Mouse (Mus musculus) cerebellum, adult 2 months (tissue): Measurements from ENCODE around the gene Apoe. TPM values are rescaled to one million over a fixed set of nuclear protein-coding genes. Genes with fewer than 3 reads are reported as not detected.

Experiments
- DNase-seq, 2 experiments: peaks; one replicate each; pipeline ENCODE4 v3.0.0; 2021
- H3K27ac ChIP-seq: fragments of 200-500 bp; 2 replicates; pipeline ENCODE4 v1.5.1; 2012; ENCODE audit warnings: low read length, control low read depth, inconsistent platforms; ENCODE audit not compliant: insufficient read depth
- H3K27me3 ChIP-seq: fragments of 200-500 bp; 2 replicates; pipeline ENCODE4 v1.6.1; 2012; ENCODE audit warnings: inconsistent platforms, mild to moderate bottlenecking, low read length, moderate library complexity; ENCODE audit not compliant: control insufficient read depth, insufficient read depth
- H3K4me1 ChIP-seq: fragments of 200-500 bp; 2 replicates; pipeline ENCODE4 v1.6.1; 2011; ENCODE audit warnings: low read length; ENCODE audit not compliant: control insufficient read depth, insufficient read depth
- H3K4me3 ChIP-seq: fragments of 200-500 bp; replicated peaks from 2 replicates; pipeline ENCODE3; 2011; ENCODE audit warnings: mild to moderate bottlenecking, low read depth, low read length, control low read depth; ENCODE audit not compliant: insufficient read depth
- CTCF ChIP-seq: fragments of 200-500 bp; IDR thresholded peaks from 2 replicates; pipeline ENCODE4 v1.5.1; 2011; ENCODE audit warnings: low read depth, mild to moderate bottlenecking, control low read depth, low read length, moderate library complexity, borderline replicate concordance; ENCODE audit not compliant: insufficient read depth
- POLR2A ChIP-seq: fragments of 200-500 bp; IDR thresholded peaks from 2 replicates; pipeline ENCODE4 v1.6.1; 2011; ENCODE audit warnings: low read length, control low read depth, borderline replicate concordance; ENCODE audit not compliant: insufficient read depth
- WGBS: fragments of 180-500 bp; shearing (Covaris S2); methylation state at CpG from one replicate; pipeline ENCODE4 v1.1.7; 2018; 5-methylcytosine and 5-hydroxymethylcytosine counted together
- polyA plus RNA-seq: library from polyadenylated mRNA; depleted of rRNA; stranded (reverse); fragments of >200 nt; gene quantifications from 2 replicates; pipeline ENCODE4 v1.2.3, GENCODE M21; 2012

Apoe gene
- polyA plus RNA-seq, 1 experiment: 2,936 TPM

DNA sequence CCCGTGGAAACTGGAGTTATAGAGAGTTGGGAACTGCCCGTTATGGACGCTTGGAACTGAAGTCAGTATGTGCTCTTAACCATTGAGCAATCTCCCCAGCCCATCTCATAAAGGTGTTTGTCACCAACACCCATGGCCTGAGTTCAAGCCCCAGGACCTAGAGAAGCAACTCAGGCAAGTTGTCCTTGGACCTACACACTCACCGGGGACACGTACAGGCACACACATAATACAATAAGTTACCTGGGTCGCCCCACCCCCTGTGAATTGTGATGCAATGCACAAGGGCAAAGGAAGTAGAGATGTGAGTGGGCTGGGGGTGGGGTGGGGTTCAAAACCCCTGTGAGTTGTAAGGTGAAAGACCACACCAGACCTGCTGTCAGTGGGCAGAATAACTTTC is 12.5 kb downstream of the Apoe start:
- DNase-seq: no peak
- Histone ChIP-seq H3K4me3 (no peak overlapping the region), H3K27me3 (no peaks in the 10 kb centered on the region; the same call in 1 of the 2 replicates), H3K27ac (no peak overlapping the region), H3K4me1 (no peaks in the 10 kb centered on the region)
- WGBS: 88% methylated on average over 6 of the region's 6 CpGs
- TF ChIP-seq CTCF (no peak), POLR2A (no peak)

DNA sequence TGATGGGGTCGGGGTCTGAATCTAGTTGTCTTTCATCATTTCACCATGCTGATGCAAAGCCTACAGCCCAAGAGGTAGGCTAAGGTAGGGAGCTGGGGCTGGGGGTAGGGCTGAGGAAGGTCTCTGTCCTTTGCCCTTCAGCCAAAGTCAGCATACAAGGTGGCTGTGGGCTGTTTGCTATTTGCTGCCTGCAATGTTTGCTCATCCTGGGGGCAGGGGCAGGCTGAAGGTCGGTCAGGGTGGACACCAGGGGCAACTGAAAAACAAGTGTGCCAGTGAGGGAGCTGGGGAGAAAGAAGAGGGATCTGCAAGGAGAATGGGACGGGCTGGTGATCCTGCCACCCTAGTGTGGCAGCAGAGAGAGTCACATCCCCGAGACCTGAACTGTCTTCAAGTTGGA is 13.6 kb downstream of the Apoe start:
- Histone ChIP-seq H3K4me3 (no peak overlapping the region), H3K27ac (no peak overlapping the region), H3K4me1 (no peaks in the 10 kb centered on the region), H3K27me3 (no peaks in the 10 kb centered on the region; the same call in 1 of the 2 replicates)
- DNase-seq: no peak
- WGBS: 60% methylated on average over 4 of the region's 4 CpGs
- no peak for TF ChIP-seq POLR2A
- no peak for TF ChIP-seq CTCF

DNA sequence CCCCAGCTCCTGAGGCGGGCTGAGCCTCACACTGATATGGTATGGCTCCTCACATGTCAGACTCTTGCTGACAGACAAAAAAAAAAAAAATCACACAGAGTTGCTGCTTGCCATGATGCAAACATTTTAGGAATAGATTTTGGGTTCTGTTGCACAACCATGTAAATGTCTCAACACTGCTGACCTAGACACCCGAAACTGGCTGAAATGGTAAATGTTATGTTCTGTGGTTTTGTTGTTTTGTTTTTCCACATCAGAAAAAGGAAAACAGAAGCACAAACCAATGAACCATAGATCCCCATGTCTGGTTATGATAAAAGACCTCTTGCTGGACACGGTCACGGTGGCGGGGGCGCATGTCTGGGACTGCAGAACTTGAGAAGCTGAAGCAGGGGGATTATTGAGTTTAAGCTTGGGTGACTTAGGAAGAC is 15.2 kb downstream of the Apoe start:
- Histone ChIP-seq H3K4me3 (no peak overlapping the region), H3K27ac (no peak overlapping the region), H3K27me3 (no peaks in the 10 kb centered on the region; the same call in 1 of the 2 replicates), H3K4me1 (no peaks in the 10 kb centered on the region)
- TF ChIP-seq CTCF (no peak), POLR2A (no peak)
- DNase-seq: no peak
- 91% methylated on average over 6 of the region's 6 CpGs for WGBS

DNA sequence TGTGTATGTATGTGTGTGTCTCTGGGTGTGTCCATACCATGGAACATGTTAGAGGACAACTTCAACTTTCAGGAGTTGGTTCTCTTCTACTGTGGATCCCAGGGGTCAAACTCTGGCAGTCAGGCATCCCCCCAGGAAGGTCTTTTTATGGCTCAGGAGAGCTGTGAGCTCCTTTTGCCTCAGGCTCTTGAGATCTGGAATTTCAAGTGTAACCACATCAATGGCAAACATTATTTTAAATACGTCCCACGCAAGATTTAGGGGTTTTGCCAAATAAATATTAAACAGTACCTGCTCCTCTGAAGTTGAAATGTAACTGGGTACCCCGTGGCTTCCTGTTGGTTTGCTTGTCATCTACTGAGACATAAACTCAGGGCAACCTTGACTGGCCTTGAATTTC is 16.0 kb downstream of the Apoe start:
- no peak overlapping the region for H3K4me3 ChIP-seq
- H3K27ac ChIP-seq: no peak overlapping the region
- DNase-seq: no peak
- H3K27me3 ChIP-seq: no peaks in the 10 kb centered on the region; the same call in 1 of the 2 replicates
- no peaks in the 10 kb centered on the region for H3K4me1 ChIP-seq
- TF ChIP-seq POLR2A (no peak), CTCF (no peak)
- WGBS: 79% methylated on average over 3 of the region's 3 CpGs

DNA sequence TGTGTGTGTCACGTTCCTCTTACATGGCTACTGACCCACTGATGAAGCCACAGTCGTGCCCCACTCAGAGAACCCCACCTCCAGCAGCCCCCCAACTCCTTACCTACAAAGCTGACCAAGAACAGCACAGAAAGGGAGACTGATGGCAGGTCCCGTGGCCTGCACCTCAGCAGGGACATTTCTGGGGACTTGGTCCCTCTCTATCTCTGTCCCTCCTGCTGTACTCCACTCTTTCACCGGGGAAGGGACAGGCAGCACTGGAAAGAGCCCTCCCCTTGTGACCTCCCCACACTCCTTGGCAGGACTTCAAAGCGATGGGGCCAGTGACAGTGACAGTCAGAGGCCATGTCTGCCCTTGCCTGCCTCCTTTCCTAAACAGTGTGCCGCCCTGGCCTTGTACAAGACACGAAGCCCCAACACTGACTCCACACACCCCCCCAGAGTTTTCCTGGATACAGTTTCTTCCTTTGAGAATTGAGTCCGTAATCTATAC is 17.7 kb downstream of the Apoe start, which contains the start of the genes Gm44805 and Apoc4:
Gene Gm44805, minus strand, starts transcription at position 222 of the 493 bp plus-strand sequence.
Gene Apoc4, minus strand, starts transcription at position 278 of the 493 bp plus-strand sequence.
- Histone ChIP-seq H3K27me3 (no peaks in the 10 kb centered on the region; the same call in 1 of the 2 replicates), H3K27ac (no peak within 1 kb of the TSS), H3K4me1 (no peaks in the 10 kb centered on the region), H3K4me3 (no peak within 1 kb of the TSS)
- WGBS: 48% methylated on average over 8 of the region's 8 CpGs
- TF ChIP-seq POLR2A (no peak), CTCF (no peak)
- DNase-seq: no peak

DNA sequence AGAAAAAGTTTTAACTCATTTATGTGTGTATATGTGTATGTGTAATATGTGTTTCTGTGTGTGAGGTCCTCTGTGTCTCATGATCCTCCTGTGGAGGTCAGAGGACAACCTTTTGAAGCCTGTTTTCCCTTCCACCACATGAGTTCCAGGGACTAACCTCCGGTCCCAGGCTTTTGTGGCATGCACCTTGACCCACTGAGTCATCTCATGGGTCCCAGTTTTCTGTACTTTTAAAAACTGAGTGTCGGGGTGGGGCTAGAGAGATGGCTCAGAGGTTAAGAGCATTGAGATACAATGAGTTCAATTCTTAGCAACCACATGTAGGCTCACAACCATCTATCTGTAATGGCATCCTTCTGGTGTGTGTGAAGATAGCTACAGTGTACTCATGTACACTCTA is 18.3 kb downstream of the Apoe start:
- H3K27me3 ChIP-seq: no peaks in the 10 kb centered on the region
- no peaks in the 10 kb centered on the region for H3K4me1 ChIP-seq
- 82% methylated on average over 2 of the region's 2 CpGs for WGBS
- H3K4me3 ChIP-seq: no peak overlapping the region
- TF ChIP-seq CTCF (no peak), POLR2A (no peak)
- DNase-seq: no peak
- H3K27ac ChIP-seq: no peak overlapping the region

DNA sequence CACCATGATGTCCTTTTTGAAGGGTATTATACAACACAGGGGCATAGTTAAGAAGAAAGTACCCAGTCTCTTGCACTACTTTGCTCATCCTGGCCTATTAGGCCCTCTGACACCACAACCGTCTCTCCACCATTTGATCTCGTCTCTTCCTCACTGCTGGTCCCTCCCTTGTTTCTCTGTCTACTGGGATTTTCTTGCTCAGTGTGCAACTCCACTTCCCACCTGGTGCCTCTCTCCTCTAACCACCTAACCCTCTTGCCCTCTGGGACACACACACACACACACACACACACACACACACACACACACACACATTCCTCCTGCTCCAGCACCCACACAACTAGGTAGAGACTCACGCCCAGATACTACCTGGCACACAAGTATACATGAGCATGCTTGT is 20.1 kb downstream of the Apoe start:
- no peak for TF ChIP-seq CTCF
- WGBS: 82% methylated on average over 3 of the region's 3 CpGs
- DNase-seq: no peak
- Histone ChIP-seq H3K4me1 (no peaks in the 10 kb centered on the region), H3K4me3 (no peak overlapping the region), H3K27me3 (no peaks in the 10 kb centered on the region), H3K27ac (no peak overlapping the region)

DNA sequence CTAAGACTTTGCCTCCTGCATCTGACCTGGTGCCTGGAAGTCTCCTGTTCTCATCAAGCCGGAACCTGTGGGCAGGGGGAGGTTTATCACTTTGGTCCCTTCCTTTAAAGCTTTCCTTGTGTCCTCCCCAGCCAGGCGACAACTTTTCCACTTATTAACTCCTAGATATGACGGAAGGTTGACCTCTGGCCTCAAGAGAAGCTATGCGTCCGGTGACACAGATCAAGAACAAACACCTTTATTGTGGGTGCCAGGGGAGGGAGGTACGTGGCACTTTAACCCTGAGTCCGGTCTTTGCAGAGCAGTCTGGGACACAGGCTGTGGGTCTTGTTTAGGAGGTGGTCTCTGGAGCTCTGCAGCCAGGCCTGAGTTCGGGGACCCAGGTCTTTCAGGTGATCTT is 21.1 kb downstream of the Apoe start, which contains the start of gene Apoc2:
Gene Apoc2, minus strand, starts transcription at position 70 of the 400 bp plus-strand sequence.
- no peaks in the 10 kb centered on the region; the same call in 1 of the 2 replicates for H3K4me1 ChIP-seq
- no peaks in the 10 kb centered on the region for H3K27me3 ChIP-seq
- WGBS: 77% methylated on average over 8 of the region's 8 CpGs
- no peak within 1 kb of the TSS for H3K27ac ChIP-seq
- no peak for DNase-seq
- TF ChIP-seq POLR2A (no peak), CTCF (no peak)
- H3K4me3 ChIP-seq: no peak within 1 kb of the TSS
